Mouse (Mus musculus) stomach, postnatal 0 days (tissue): Measurements from ENCODE around the gene Tmem242. TPM values are rescaled to one million over a fixed set of nuclear protein-coding genes. Genes with fewer than 3 reads are reported as not detected.

Experiments
- ATAC-seq: fragments of 200-750 bp; cut with Nextera tagmentation; 2 replicates; pipeline ENCODE4 v1.8.0; 2017; ENCODE audit not compliant: low FRiP score, low TSS enrichment
- DNase-seq: peaks from one replicate; pipeline ENCODE4 v3.0.0-alpha.2; 2016; ENCODE audit warnings: low spot score
- H3K27ac ChIP-seq: fragments of 300-500 bp; sonication (generic); replicated peaks from 2 replicates; pipeline ENCODE4 v1.5.1; 2014; ENCODE audit warnings: mild to moderate bottlenecking, control low read depth
- H3K27me3 ChIP-seq: fragments of 300-500 bp; sonication (generic); 2 replicates; pipeline ENCODE4 v1.6.1; 2014; ENCODE audit warnings: low read length; ENCODE audit not compliant: control insufficient read depth, insufficient read depth
- H3K36me3 ChIP-seq: fragments of 300-500 bp; sonication (generic); 2 replicates; pipeline ENCODE4 v1.6.1; 2014; ENCODE audit warnings: low read length, mixed read lengths; ENCODE audit not compliant: control insufficient read depth, insufficient read depth
- H3K4me1 ChIP-seq: fragments of 300-500 bp; sonication (generic); replicated peaks from 2 replicates; pipeline ENCODE4 v1.6.1; 2014; ENCODE audit warnings: antibody characterized with exemption; ENCODE audit not compliant: control insufficient read depth, insufficient read depth
- H3K4me2 ChIP-seq: fragments of 300-500 bp; sonication (generic); replicated peaks from 2 replicates; pipeline ENCODE4 v1.6.1; 2014; ENCODE audit warnings: low read depth, mild to moderate bottlenecking, control low read depth, moderate library complexity
- H3K4me3 ChIP-seq: fragments of 300-500 bp; sonication (generic); 2 replicates; pipeline ENCODE4 v1.5.1; 2014; ENCODE audit warnings: low read depth, low read length, control low read depth
- H3K9ac ChIP-seq: fragments of 300-500 bp; sonication (generic); 2 replicates; pipeline ENCODE4 v1.6.1; 2014; ENCODE audit warnings: mild to moderate bottlenecking, low read length, control low read depth, mixed read lengths
- H3K9me3 ChIP-seq: fragments of 300-500 bp; sonication (generic); 2 replicates; pipeline ENCODE4 v1.6.1; 2016; ENCODE audit warnings: low read length; ENCODE audit not compliant: control insufficient read depth
- CTCF ChIP-seq: IDR thresholded peaks from 2 replicates; pipeline ENCODE4 v1.5.1; 2016; ENCODE audit warnings: antibody characterized with exemption, low read depth, mild to moderate bottlenecking, moderate library complexity
- EP300 ChIP-seq: optimal IDR thresholded peaks from 2 replicates; pipeline ENCODE3; 2016; ENCODE audit warnings: antibody characterized with exemption
- WGBS: fragments of 180-500 bp; shearing (Covaris S2); extraction: QIAGEN DNeasy Blood & Tissue Kit; methylation state at CpG from one replicate; pipeline ENCODE4 v1.1.7; 2014; 5-methylcytosine and 5-hydroxymethylcytosine counted together
- microRNA-seq: library from miRNA; unstranded; fragments of <30 nt; microRNA quantifications from one replicate; pipeline ENCODE4, GENCODE M21; 2016
- polyA plus RNA-seq: library from polyadenylated mRNA; unstranded; fragments of >200 nt; fragmentation: Nextera tagmentation; extraction: Ambion mirVana; gene quantifications from 2 replicates; pipeline ENCODE4 v1.2.1, GENCODE M21; 2015

The Tmem242 gene
- polyA plus RNA-seq, 1 experiment from 2014 or later = 101 TPM

GRCm38 (mm10) chr17:5377930-5378310 lies 62.1 kb downstream of the Tmem242 start:
- WGBS = 26% methylated on average over 7 of the region's 7 CpGs
- no peaks in the 10 kb centered on the region for H3K36me3 ChIP-seq
- peak; percentile 41 for DNase-seq
- TF ChIP-seq EP300 = no peak
- TF ChIP-seq CTCF = no peak
- no peaks in the 10 kb centered on the region for H3K4me1 ChIP-seq
- no peaks in the 10 kb centered on the region for H3K9me3 ChIP-seq
- H3K4me3 ChIP-seq = no peak overlapping the region
- ATAC-seq = no peak
- no peaks in the 10 kb centered on the region for H3K27me3 ChIP-seq
- H3K4me2 ChIP-seq = no peak overlapping the region
- no peak overlapping the region for H3K27ac ChIP-seq
- H3K9ac ChIP-seq = no peak overlapping the region

DNA sequence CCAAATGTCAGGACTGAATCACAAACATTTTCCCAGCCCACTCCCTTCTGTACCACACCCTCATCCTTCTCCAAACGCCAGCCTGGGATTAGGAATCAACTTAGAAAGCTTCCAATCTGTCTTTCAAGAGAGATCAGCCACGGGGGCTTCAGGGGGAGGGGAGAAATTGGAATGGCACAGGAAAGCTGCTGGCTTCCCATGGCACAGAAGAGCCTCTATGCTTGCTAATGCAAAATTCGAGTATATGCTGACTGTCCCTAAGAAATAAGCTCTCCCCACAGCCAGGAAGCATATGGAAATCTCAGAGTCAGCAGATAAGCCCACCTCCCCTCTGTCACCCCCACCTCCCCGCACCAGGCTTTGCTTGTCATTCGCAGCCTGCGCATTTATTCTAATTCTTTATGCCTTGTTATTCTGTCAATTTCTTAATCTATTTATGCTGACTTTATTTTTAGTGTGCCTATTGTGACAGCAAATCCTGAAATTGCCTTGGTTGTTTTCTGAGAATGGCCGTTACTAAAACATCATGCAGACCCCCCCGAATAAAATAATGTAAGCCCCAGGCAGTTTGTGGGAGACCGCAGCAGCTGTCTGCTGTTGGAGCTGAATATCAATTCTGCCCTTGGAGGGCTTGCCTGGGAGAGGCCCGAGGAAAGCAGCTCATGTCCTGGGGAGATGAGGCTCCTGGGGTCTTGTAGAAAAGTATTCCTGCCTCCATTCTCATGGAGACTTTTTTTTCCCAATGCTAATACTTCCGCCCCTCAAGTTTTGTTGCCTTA lies 62.7 kb downstream of the Tmem242 start:
- 33% methylated on average over 11 of the region's 11 CpGs for WGBS
- no peak for DNase-seq

GRCm38 (mm10) chr17:5372951-5373350 lies 67.1 kb downstream of the Tmem242 start:
- DNase-seq (no peak), ATAC-seq (no peak)
- WGBS = 85% methylated on average over 8 of the region's 8 CpGs
- Histone ChIP-seq H3K4me2 (no peak overlapping the region), H3K36me3 (no peaks in the 10 kb centered on the region), H3K9me3 (no peaks in the 10 kb centered on the region), H3K4me1 (no peaks in the 10 kb centered on the region), H3K27ac (no peak overlapping the region), H3K9ac (no peak overlapping the region), H3K4me3 (no peak overlapping the region), H3K27me3 (no peaks in the 10 kb centered on the region)
- TF ChIP-seq CTCF = no peak
- TF ChIP-seq EP300 = no peak

More for the DNA sequence above, 62.7 kb downstream of the Tmem242 start:
- ATAC-seq = no peak
- TF ChIP-seq CTCF = no peak
- TF ChIP-seq EP300 = no peak
- Histone ChIP-seq H3K4me2 (no peak overlapping the region), H3K9ac (no peak overlapping the region), H3K4me3 (no peak overlapping the region), H3K4me1 (no peaks in the 10 kb centered on the region), H3K27ac (no peak overlapping the region), H3K27me3 (no peaks in the 10 kb centered on the region), H3K36me3 (no peaks in the 10 kb centered on the region), H3K9me3 (no peaks in the 10 kb centered on the region)

DNA sequence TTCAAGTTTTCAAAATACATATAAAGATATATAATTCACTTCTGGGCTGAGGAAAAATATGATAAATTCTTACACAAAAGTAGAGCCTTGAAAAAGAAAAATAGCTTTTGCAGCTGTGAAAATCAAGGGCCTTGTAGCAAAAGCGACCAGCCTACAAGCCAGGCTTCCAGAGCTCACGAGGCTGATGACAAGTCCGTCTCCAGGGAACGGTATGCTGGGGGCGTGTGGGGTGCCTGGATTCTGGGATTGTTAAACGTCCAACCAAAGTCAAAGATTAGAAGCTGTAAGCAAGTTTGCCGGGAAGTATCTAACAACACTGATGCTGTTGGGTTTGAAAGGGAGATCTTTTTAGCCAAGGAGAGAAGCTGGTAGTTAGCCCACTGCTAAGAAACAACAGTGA lies 68.5 kb downstream of the Tmem242 start:
- Histone ChIP-seq H3K9me3 (no peaks in the 10 kb centered on the region), H3K4me3 (no peak overlapping the region), H3K9ac (no peak overlapping the region), H3K4me2 (no peak overlapping the region), H3K27ac (no peak overlapping the region), H3K36me3 (no peaks in the 10 kb centered on the region), H3K4me1 (no peaks in the 10 kb centered on the region), H3K27me3 (no peaks in the 10 kb centered on the region)
- DNase-seq (no peak), ATAC-seq (no peak)
- TF ChIP-seq EP300 (no peak), CTCF (no peak)
- 56% methylated on average over 7 of the region's 7 CpGs for WGBS

DNA sequence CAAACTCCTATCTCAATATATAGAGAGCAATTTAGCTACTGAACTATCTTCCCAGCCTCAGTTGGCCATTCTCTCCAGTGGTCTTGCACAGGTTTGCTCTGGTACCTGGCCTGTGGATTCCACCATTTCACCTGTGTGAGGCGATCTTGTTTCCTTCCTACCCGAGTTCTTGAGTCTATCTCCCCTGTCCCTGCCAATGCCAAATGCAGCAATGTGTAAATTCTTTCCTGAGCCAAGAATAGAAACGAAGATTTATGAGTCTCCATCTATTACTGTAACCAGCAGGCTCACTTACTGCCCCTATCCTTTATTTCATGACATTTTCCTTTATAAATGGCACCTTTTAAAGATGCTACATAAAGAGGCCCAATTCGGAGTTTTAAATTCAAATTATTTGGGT lies 69.0 kb downstream of the Tmem242 start:
- TF ChIP-seq CTCF = no peak
- TF ChIP-seq EP300 = no peak
- Histone ChIP-seq H3K36me3 (no peaks in the 10 kb centered on the region), H3K9me3 (no peaks in the 10 kb centered on the region), H3K4me1 (no peaks in the 10 kb centered on the region), H3K27me3 (no peaks in the 10 kb centered on the region), H3K27ac (no peak overlapping the region), H3K4me3 (no peak overlapping the region), H3K4me2 (no peak overlapping the region), H3K9ac (no peak overlapping the region)
- DNase-seq (no peak), ATAC-seq (no peak)
- 50% methylated on average over 4 of the region's 4 CpGs for WGBS

DNA sequence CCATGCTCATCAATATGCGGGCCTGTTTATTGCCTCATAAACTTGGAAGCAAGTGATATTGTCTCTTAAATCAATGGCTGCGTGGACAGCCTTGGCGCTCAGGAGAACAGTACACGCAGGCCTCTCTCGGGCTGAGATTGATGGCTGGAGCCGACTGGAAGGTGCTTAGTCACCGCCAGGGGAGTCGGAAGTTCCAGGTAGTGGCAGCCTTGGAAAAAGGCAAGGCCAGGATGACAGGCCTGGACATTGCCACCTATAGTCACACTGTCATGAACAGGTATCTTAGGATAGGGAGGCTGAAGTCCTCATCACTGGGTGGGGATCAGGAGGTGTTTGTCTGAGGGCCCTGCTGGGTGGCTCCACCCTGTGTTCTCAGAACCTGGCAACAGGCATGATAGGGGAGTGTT lies 74.1 kb downstream of the Tmem242 start:
- TF ChIP-seq CTCF = no peak
- TF ChIP-seq EP300 = no peak
- H3K4me1 ChIP-seq = no peaks in the 10 kb centered on the region
- H3K27me3 ChIP-seq = no peaks in the 10 kb centered on the region
- peak; percentile 45; the same call in 1 of the 2 replicates for ATAC-seq
- no peak overlapping the region for H3K9ac ChIP-seq
- DNase-seq = no peak
- 52% methylated on average over 8 of the region's 8 CpGs for WGBS
- H3K9me3 ChIP-seq = no peaks in the 10 kb centered on the region
- no peak overlapping the region for H3K27ac ChIP-seq
- H3K4me3 ChIP-seq = no peak overlapping the region
- H3K4me2 ChIP-seq = no peak overlapping the region
- H3K36me3 ChIP-seq = no peaks in the 10 kb centered on the region

Small RNAs within 50 kb of the gene (microRNA-seq; reads per million reads assigned to microRNA genes)
- gene Gm22475 = not detected

Other genes starting within 250 kb of the Tmem242 start
- gene Ldhal6b, start 21.5 kb downstream of the Tmem242 start, polyA plus RNA-seq = 0.06 TPM in 1 of 2 replicates, not detected in the other
- gene Zdhhc14, start 52.3 kb upstream of the Tmem242 start, polyA plus RNA-seq = 1.7 and 2.2 TPM in 2 replicates